Mouse (Mus musculus) testis, postnatal 10 days (tissue): ENCODE results near the gene Agl.
"Not testable (repeated sequence)": the region's sequence is repeated elsewhere in the genome, so short reads cannot be mapped to it uniquely, and the experiment has no call there.

ENCODE experiments used
- DNase-seq: peaks from one replicate; pipeline ENCODE4 v3.0.0; 2021; ENCODE audit warnings: low spot score

Gene Agl

DNA sequence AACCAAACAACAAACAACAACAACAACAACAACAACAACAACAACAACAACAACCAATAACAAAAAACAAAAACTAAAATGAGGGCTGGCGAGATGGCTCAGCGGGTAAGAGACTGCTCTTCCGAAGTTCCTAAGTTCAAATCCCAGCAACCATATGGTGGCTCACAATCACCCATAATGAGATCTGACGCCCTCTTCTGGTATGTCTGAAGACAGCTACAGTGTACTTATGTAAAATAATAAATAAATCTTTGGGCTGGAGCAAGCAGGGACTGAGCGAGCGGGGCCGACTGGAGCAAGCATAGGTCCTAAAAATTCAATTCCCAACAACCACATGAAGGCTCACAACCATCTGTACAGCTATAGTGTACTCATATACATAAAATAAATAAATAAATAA is 60.3 kb downstream of the Agl start:
- not testable (repeated sequence) for DNase-seq

DNA sequence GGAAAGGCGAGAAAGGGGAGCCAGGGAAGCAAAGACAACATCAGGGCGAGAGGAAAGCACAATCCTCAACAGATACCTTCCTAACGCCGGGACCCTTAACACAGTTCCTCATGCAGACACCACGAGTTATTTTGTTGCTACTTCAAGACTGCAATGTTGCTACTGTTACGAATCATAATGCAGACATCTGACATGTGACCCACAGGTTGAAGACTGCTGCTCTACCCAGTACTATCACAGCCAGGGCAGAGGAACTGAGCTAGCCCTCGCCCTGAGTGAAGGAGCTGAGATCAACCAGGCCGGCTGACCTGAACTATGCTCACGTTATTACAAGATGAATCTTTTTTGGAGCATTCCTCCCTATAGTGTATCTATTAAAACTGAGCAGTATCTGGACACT is 67.0 kb downstream of the Agl start:
- DNase-seq, result no peak

DNA sequence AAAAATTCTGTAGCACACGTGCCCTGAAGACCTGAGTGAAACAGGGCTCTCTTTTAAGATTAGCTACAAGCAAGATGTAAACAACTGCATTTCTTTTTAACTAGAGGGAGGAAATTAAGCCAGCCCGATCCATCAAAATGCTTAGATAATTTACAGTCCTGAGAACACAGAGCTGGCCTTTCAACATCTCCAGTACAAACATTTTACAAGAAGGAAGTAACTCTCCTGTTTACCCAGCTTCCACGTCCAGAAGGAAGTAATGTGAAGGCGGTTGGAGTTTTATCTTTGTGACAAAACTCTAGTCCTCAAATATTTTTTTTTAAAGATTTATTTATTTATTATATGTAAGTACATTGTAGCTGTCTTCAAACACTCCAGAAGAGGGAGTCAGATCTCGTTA is 67.9 kb downstream of the Agl start:
- DNase-seq, result no peak

- DNase-seq, result no peak
These were observed 70.6 kb downstream of the Agl start for GRCm38 (mm10) chr3:116737326-116737731.

GRCm38 (mm10) chr3:116729483-116730174 is 78.3 kb downstream of the Agl start:
- no peak for DNase-seq

GRCm38 (mm10) chr3:116726807-116727206 is 81.2 kb downstream of the Agl start:
- DNase-seq, result no peak

DNA sequence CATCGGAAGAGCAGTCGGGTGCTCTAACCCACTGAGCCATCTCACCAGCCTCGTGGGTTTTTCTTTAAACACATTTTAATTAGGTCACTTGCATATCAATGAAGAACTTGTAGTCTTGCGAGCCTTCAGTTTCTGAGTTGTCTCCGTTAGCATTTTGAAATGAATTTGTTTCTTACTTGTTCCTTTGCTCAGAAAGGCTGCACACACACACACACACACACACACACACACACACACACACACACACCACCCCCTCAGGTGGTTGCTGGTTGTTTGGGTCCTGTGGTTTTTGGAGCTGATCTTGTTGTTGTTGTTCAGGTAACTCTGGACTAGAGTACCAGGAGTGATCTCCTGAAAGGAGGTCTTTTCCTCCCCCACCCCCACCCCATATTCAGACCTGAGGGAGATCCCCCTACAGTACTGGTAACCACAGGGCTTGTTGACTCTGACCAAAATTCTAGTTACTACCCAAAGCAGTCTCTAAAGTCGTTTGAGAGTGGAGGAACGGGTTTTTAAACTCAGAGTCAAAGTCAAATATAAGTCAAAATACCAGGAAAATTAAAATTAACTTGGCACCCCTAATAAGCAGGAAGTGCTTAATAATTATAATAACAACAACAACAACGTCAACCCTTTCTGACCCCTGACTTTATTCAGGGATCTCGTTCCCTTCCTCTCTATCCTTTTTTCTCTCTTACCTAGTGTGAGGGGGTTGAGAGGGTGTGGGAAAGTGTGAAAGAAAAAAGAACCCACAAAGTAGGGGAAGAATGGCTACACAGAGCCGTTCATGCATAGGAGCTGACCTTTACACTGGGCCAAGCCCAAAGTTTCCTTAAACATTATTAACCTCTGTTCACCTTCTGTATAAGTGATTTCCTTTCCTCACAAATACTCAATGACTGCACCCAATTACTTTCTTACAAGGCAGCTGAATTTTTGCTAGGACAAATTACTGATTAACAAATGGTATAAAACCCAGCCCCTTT is 84.2 kb downstream of the Agl start:
- DNase-seq, result no peak

DNA sequence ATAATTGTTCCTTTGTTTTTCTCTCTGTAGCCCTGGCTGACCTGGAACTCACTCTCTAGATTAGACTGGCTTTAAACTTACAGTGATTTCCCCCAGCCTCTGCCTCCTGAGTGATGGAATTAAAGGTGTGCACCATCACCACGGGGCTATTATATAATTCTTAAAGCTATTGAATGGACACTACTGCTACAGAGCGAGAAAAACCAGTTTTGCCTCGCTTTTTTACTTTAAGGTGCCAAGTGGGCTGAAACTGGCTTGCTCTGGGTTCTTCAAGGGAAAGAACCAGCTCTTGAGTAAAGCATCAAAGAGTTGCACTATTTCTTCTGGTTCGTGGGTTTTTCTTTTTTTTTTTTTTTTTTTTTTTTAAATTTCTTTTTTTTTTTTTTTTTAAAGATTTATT is 85.0 kb downstream of the Agl start:
- DNase-seq, result no peak

DNA sequence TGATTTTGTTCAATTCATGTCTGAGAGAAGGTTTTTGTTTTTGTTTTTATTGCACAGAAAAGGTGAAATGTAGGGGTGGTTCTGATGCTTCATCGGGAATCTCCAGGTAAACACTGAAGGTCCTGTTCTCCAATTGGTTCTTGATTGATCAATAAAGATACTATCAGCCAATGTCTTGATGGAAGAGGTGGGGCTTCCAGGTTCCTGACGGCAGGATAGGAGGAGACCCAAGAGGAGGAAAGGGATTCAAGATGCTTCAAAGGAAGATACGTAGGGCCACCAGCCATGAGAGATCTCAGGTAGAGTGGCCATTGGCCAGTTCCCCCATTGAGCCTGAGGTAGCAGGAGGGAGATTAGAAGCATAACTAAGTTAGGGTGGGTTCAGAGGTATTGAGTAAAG is 89.0 kb downstream of the Agl start:
- DNase-seq, result no peak

DNA sequence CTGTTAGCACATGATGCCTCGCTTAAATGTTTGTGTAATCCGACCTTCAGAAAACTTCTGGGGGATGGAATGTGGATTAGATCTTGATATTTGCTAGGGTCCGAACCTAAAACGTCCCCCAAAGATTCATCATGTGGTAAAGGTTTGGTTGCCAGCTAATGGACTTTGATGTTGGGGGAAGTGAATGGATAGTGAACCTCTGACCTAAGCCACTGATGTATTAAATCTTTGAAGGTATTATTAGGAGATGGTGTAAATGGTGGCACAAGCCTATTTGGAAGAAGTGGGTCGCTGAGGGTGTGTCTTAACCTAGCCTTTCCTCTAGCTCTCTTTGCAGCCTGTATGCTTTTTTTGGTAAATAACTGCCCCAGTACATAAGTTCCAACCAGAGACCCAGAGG is 94.9 kb downstream of the Agl start:
- no peak for DNase-seq

DNA sequence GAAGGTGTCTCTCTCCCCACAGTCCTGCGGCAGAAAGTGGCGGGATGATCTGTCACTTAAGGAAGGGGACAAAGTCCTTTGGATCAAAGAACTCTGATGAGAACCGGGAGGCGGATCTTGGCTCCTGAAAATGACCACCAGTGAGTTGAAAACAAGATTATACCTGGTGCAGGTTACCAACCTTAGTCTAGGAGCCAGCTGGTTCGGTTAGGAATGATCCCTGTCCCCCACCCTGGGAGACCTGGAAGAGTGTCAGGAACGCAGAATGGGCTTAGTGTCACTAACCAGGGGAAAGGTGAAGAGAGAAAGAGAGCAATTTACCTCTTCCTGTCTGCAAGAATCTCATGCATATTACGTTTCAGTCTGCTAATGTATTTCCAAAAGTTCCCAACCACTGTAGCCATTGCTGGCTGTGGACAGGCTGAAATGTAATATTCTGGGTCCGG is 95.5 kb downstream of the Agl start, which contains the start of gene Slc35a3:
TSS of gene Slc35a3 (minus strand) at position 396 of the 446 bp plus-strand sequence.
- DNase-seq, result no peak

GRCm38 (mm10) chr3:116711624-116712435 is 96.1 kb downstream of the Agl start:
- DNase-seq, result peak; percentile 87

DNA sequence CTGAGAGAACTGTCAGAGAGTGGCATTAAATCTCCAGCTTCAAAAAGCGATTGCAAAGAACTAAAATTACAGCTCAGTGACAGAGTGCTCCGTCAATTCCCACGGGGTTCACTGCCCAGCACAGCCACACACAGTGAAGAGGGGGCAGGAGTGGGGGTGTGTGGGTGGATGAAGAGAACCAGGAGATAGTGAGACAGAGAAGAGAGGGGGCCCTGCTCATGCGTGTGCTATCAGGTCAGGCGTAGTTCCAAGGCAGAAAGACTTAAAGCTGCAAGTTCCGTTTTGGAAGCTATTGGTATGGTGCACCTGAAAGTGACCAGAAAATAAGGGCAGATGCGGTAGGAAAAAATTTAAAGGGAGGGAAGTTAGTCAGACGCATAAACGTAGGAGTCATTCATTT is 97.0 kb downstream of the Agl start:
- no peak for DNase-seq

DNA sequence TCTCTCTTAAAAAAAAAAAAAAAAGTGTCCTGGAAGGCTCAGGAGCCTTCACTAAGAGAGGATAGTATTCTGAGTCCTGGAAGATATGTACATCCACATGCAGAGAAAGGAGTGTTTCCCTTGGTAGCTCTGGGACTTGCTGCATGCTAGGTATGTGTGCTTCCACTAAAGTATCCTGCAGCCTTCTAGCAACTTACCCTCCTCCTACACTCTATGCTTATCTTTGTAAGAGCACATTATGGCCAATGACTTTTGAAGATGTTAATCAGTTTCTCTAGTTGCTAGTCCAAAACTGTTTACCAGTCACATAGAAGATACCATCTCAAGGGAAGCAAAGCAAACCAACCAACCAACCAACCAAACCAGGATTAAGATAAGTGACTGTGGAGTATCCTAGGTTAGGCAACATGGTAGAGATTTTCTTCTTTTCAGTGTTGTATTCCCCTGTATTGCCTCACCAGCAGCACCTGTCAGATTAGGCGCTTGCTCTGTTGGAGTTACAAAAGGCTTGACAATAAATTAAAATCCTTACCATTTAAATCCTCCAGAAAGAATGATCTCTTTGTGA is 102.2 kb downstream of the Agl start:
- no peak for DNase-seq

- DNase-seq, result no peak
These were observed 104.1 kb downstream of the Agl start for GRCm38 (mm10) chr3:116703835-116704234.

DNA sequence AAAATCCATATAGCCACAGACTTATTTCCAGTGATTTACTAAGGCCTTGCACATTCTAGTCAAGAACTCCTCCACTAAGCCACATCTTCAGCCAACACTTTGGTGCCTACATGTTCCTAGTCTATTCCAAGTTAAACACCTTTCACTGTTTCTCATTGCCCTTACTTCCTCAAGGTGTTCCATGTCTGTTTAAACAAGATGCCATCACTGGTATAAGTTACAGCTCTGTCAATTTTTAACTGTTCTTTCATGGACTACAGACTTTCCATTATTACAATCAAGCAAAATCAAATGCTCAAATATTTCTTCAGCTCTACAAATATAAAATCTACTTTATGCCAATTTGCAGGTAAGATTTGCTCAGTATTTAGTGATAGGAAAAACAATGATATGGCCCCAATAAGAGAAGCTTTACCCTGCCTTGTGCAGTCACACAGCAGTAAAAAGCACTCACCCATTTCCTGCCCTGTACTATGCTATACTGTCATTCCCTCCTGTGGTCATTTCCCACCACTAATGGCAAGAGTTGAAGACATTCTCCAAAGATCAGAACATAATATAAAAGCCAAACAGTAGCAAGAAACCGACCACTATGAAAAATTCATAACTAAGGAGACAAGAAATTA is 105.2 kb downstream of the Agl start:
- DNase-seq, result no peak

- DNase-seq, result no peak
These were observed 106.4 kb downstream of the Agl start for GRCm38 (mm10) chr3:116701601-116702000.

DNA sequence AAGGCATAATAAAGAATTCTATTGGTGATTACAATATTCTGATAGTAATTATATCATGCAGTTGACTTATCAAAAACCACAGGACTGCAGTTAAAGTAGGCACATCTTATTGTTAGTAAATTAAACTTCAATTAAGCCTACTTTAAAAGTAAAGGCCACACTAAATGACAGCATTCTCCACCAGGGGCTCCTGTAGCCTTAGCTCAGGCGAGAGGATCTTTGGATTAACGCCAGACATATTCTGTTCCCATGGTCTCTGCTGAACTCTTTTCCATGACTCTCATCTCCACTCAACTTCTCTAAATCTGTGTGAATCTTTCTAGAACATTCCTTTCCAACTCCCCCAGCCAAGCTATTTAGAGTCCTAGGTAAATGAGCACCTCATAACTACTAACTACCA is 109.2 kb downstream of the Agl start:
- DNase-seq, result no peak

DNA sequence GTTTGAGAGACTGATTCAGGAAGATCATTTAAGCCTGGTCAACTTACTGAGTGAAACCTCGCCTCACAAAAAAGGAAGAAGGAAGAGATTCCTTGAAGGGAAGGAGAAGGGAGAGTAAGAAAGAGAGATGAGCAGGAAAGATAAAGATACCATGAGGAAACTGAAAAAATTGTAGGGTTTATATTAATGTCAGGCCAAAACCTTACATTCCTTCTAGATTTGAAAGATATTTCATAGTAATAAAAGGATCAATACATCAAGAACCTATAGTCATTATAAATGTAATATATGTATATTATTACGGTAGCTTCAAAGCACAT is 112.3 kb downstream of the Agl start:
- DNase-seq, result no peak

GRCm38 (mm10) chr3:116694955-116695665 is 112.9 kb downstream of the Agl start:
- DNase-seq, result no peak

- DNase-seq, result no peak
These were observed 113.7 kb downstream of the Agl start for GRCm38 (mm10) chr3:116694312-116694711.
